Mouse (Mus musculus) forebrain, embryonic 11.5 days (tissue): ENCODE results near the gene Tmem131l. TPM values are rescaled to one million over a fixed set of nuclear protein-coding genes. Genes with fewer than 3 reads are reported as not detected.
A peak's percentile ranks its signal among the peaks of the same experiment; 100 is the strongest.

Source experiments
- ATAC-seq: fragments of 200-750 bp; cut with Nextera tagmentation; replicated peaks from 2 replicates; pipeline ENCODE4 v1.8.0; 2017; ENCODE audit warnings: moderate TSS enrichment; ENCODE audit not compliant: low FRiP score
- DNase-seq: peaks from one replicate; pipeline ENCODE4 v3.0.0-alpha.2; 2017; ENCODE audit warnings: low spot score
- H3K27ac ChIP-seq: fragments of 300-500 bp; sonication (generic); 2 replicates; pipeline ENCODE4 v1.5.1; 2014; ENCODE audit warnings: low read depth, low read length
- H3K27me3 ChIP-seq: fragments of 300-500 bp; sonication (generic); 2 replicates; pipeline ENCODE4 v1.6.1; 2014; ENCODE audit warnings: mild to moderate bottlenecking, low read length, mixed read lengths; ENCODE audit not compliant: control insufficient read depth, insufficient read depth
- H3K36me3 ChIP-seq: fragments of 300-500 bp; sonication (generic); 2 replicates; pipeline ENCODE4 v1.6.1; 2014; ENCODE audit warnings: mild to moderate bottlenecking, low read length, moderate library complexity, mixed read lengths; ENCODE audit not compliant: control insufficient read depth, insufficient read depth
- H3K4me1 ChIP-seq: fragments of 300-500 bp; sonication (generic); replicated peaks from 2 replicates; pipeline ENCODE4 v1.6.1; 2014; ENCODE audit warnings: low read length, mixed read lengths; ENCODE audit not compliant: control insufficient read depth, insufficient read depth
- H3K4me2 ChIP-seq: fragments of 300-500 bp; sonication (generic); 2 replicates; pipeline ENCODE4 v1.6.1; 2014; ENCODE audit warnings: low read depth, mild to moderate bottlenecking, low read length, moderate library complexity, mixed read lengths; ENCODE audit not compliant: severe bottlenecking
- H3K4me3 ChIP-seq: fragments of 300-500 bp; sonication (generic); 2 replicates; pipeline ENCODE4 v1.5.1; 2014; ENCODE audit warnings: low read depth, low read length
- H3K9ac ChIP-seq: fragments of 300-500 bp; sonication (generic); 2 replicates; pipeline ENCODE4 v1.6.1; 2014; ENCODE audit warnings: low read length
- H3K9me3 ChIP-seq: fragments of 300-500 bp; sonication (generic); 2 replicates; pipeline ENCODE4 v1.6.1; 2016; ENCODE audit warnings: low read length, mixed read lengths; ENCODE audit not compliant: control insufficient read depth
- WGBS: fragments of 180-500 bp; shearing (Covaris S2); extraction: QIAGEN DNeasy Blood & Tissue Kit; methylation state at CpG from one replicate; pipeline ENCODE4 v1.1.7; 2014; 5-methylcytosine and 5-hydroxymethylcytosine counted together
- polyA plus RNA-seq: library from polyadenylated mRNA; unstranded; fragments of >200 nt; fragmentation: Nextera tagmentation; extraction: Ambion mirVana; gene quantifications from 2 replicates; pipeline ENCODE4 v1.2.1, GENCODE M21; 2014

The Tmem131l gene
- polyA plus RNA-seq, 1 experiment from 2014 or later: 96.0 TPM

DNA sequence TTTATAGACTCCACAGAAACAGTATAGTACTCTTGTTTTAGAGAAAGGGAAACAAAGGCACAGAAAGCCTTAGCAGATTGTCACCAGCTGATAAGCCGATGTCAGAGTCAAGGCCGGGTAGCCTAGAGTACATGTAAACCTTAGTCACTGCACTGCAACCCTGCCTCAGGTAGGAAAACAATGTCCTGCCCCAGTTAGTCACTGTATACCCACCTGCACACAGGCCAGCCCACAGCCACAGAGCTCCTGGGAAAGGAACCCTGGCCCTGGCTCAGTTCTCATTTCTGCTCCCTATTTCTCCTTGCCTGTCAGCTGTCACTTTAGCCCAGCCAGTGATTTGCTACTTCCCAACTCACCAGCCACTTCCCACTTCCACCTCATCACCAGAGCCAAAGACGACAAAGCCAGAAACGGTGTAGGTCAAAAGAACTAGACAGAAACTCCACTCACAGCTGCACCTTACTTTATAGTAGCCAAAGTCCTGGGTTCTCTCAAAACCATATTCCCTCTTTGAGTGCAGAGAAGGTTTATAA is 24.4 kb downstream of the Tmem131l start:
- H3K4me3 ChIP-seq: no peak overlapping the region
- H3K4me1 ChIP-seq: 0 out of 2 replicates have a peak, but pooled peaks cover 3% of the 10 kb centered on the region
- H3K27me3 ChIP-seq: no peaks in the 10 kb centered on the region; the same call in 1 of the 2 replicates
- ATAC-seq: no peak
- 93% methylated on average over 4 of the region's 4 CpGs for WGBS
- H3K4me2 ChIP-seq: no peak overlapping the region
- peaks cover 8% of the 10 kb centered on the region for H3K36me3 ChIP-seq
- no peak overlapping the region for H3K27ac ChIP-seq
- DNase-seq: no peak
- no peaks in the 10 kb centered on the region for H3K9me3 ChIP-seq
- no peak overlapping the region for H3K9ac ChIP-seq

DNA sequence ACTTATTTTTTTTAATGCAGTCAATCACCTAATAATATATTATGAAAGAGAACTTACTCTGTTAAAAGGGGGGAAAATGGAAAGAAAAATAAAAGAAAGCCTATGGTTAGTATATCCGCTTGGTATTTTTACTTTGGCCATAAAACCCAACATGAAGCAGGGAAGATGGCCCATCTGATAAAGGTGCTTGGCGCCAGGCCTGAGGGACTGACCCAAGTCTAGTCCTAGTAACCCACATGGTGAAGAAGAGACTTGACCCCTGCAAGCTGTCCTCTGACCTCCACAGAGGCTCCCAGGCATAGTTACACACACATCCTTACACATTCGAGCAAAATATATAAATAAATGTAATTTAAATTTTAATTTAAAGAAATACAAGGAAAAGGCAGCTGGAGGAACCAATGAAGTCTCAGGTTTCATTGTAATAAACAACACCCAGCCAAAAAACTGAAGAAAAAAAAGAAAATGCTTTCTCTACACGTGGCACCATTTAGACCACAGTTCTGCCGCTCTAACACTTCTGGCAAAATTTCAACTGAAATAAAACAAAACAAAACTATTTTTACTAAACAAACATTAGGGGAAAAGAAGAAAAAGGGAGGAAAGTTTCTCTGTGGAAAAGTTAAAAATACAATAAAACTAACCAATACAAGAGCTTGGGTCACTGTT is 28.8 kb downstream of the Tmem131l start:
- H3K9me3 ChIP-seq: no peaks in the 10 kb centered on the region
- H3K4me1 ChIP-seq: 0 out of 2 replicates have a peak, but pooled peaks cover 2% of the 10 kb centered on the region
- DNase-seq: no peak
- H3K4me3 ChIP-seq: no peak overlapping the region
- H3K27me3 ChIP-seq: no peaks in the 10 kb centered on the region
- peaks cover 8% of the 10 kb centered on the region for H3K36me3 ChIP-seq
- no peak for ATAC-seq
- 84% methylated on average over 5 of the region's 5 CpGs for WGBS
- H3K4me2 ChIP-seq: no peak overlapping the region
- H3K27ac ChIP-seq: no peak overlapping the region
- no peak overlapping the region for H3K9ac ChIP-seq

DNA sequence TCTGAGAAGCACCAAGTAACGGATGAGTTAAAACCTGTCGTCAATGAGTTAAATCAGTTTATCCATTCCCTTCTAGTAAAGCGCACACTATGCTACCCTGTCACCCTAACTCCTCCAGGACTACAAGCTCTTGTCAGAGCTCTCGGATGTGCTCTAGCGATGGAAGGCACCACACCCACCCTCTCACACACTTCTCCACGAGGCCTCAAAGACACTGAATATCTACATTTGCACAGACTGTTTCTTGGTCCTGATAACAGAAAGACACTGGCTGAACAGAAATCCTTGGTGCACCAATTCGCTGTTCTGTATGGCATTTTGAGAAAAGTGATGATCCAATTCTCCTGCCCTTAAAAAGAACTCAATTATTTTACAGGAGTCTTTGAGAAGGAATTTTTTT is 34.0 kb downstream of the Tmem131l start:
- H3K4me1 ChIP-seq: 0 out of 2 replicates have a peak, but pooled peaks cover 2% of the 10 kb centered on the region
- H3K9me3 ChIP-seq: no peaks in the 10 kb centered on the region
- H3K36me3 ChIP-seq: no peaks in the 10 kb centered on the region
- no peak overlapping the region for H3K9ac ChIP-seq
- 92% methylated on average over 7 of the region's 7 CpGs for WGBS
- no peak for ATAC-seq
- H3K4me2 ChIP-seq: no peak overlapping the region
- DNase-seq: no peak
- no peak overlapping the region for H3K4me3 ChIP-seq
- H3K27me3 ChIP-seq: no peaks in the 10 kb centered on the region
- H3K27ac ChIP-seq: no peak overlapping the region

DNA sequence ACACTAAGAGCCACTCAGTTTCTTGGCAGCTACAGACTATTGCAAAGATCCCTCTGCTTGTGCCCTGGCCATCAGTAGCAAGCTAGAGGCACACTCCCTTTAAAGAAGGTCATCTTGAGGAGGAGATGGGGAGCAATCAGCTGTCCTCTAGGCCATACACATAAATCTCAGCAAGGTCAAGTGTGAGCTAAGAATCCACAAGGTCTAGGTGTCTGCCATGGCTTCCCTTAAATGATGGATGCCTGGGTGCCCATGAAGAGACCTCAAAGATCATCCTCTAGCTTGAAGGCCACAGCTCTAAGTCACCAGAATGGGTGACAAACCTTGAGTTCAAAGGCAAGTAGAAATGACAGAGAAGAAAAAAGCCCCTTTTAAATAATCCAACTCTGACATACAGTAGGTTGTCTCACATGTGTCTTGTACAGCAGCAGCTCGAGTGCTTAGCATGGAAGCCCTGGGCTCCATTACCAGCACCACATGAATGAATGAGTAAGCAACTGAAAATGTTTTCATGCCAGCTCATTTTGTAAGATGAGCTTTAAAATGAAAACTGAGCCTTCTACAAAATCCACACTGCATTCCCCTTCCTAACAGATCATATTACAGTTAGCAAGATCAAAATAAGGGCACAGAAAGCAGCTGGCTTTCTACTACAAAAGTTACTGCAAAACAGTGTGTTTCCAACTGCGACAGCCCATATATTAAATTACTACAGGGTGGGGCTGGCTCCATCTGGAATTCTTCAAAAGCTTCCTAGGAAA is 35.5 kb downstream of the Tmem131l start:
- H3K4me2 ChIP-seq: no peak overlapping the region
- H3K4me1 ChIP-seq: 0 out of 2 replicates have a peak, but pooled peaks cover 2% of the 10 kb centered on the region
- ATAC-seq (no peak), DNase-seq (no peak)
- H3K27me3 ChIP-seq: no peaks in the 10 kb centered on the region
- H3K27ac ChIP-seq: no peak overlapping the region
- no peak overlapping the region for H3K4me3 ChIP-seq
- H3K9ac ChIP-seq: no peak overlapping the region
- WGBS: 88% methylated on average over 2 of the region's 2 CpGs
- H3K9me3 ChIP-seq: no peaks in the 10 kb centered on the region
- no peaks in the 10 kb centered on the region for H3K36me3 ChIP-seq

DNA sequence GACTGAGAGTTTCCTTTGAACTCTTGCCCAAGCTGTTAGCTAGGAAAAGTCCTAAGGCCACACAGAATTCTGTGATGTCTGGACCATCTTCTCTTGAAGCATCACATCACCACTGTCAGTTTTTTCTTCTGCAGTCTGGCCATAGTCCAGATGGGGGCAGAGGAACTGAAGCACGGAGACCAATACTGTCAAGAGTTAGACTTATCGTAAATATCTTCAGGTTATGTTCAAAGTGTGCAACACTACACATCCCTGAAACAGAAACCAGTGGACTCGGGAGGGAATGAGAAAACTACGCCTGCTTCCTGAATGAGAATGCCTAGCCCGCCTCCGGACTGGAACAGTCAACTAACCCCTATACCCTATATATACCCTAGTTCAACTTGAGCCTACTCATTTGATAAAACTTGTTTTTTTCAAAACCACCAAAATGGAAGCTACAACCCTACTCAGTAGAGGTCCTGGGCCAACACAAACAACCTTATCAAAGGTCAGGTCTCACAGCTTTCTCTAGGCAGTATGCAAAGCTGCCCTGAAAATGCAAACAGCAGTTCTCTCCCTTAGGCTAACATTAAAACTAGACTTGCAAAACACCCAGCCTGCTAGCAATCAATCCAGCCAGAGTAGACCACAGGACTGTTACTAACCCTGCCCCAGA is 37.4 kb downstream of the Tmem131l start:
- 93% methylated on average over 6 of the region's 6 CpGs for WGBS
- Histone ChIP-seq H3K27ac (no peak overlapping the region), H3K9ac (no peak overlapping the region), H3K4me1 (peaks cover under 1% of the 10 kb centered on the region; the same call in 1 of the 2 replicates), H3K4me3 (no peak overlapping the region), H3K27me3 (no peaks in the 10 kb centered on the region), H3K9me3 (no peaks in the 10 kb centered on the region), H3K36me3 (no peaks in the 10 kb centered on the region), H3K4me2 (no peak overlapping the region)
- ATAC-seq (no peak), DNase-seq (no peak)

DNA sequence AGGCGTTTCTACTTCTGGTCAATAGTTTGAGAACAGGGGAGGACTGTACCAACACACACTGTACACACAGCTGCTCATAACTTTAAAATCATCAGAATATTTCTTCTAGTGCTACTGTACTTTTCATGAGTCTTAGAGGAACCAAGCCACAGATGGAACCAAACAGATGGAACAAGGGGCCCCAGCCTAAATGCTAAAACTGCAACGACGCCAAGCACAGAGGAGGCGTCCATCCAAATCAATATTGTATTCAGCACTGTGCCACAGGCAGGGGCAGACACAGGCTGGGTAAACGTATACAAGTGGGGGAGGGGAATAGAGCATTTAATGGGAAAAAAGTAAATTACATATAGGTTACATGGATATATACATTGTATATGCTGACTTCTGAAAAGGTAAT is 42.4 kb downstream of the Tmem131l start:
- DNase-seq: no peak
- Histone ChIP-seq H3K27ac (no peak overlapping the region), H3K36me3 (no peaks in the 10 kb centered on the region), H3K9me3 (no peaks in the 10 kb centered on the region), H3K4me3 (no peak overlapping the region), H3K27me3 (no peaks in the 10 kb centered on the region), H3K9ac (no peak overlapping the region; the same call in 1 of the 2 replicates), H3K4me1 (peaks cover 19% of the 10 kb centered on the region), H3K4me2 (no peak overlapping the region)
- WGBS: 56% methylated on average over 5 of the region's 5 CpGs
- ATAC-seq: no peak

DNA sequence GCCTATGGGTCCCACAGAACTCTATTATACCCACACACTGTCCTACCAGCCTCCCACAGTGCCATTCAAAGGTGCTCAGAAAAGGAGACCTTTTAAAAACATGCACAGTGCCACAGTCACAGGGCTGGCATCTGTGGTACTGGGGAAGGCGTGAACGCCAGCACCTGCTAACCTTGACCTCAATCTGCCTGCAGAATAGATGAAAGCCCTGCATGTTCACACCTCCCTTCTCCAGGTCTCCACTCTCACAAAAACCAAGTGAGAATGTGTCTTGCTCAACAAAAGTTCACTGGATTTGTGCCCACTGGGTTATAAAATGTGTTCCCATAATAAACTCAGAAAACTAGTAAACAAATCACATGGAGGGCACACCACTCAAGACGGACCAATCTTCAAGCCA is 42.9 kb downstream of the Tmem131l start:
- H3K9me3 ChIP-seq: no peaks in the 10 kb centered on the region
- no peak overlapping the region for H3K9ac ChIP-seq
- H3K36me3 ChIP-seq: no peaks in the 10 kb centered on the region
- peak overlapping the region; percentile 41; the same call in 1 of the 2 replicates for H3K27ac ChIP-seq
- H3K4me3 ChIP-seq: no peak overlapping the region
- H3K27me3 ChIP-seq: no peaks in the 10 kb centered on the region
- ATAC-seq: 0 out of 2 replicates have a peak, but pooled peaks have one; percentile 19
- peaks cover 19% of the 10 kb centered on the region for H3K4me1 ChIP-seq
- whole genome bisulfite sequencing: 55% methylated on average over 3 of the region's 3 CpGs
- H3K4me2 ChIP-seq: no peak overlapping the region
- no peak for DNase-seq

DNA sequence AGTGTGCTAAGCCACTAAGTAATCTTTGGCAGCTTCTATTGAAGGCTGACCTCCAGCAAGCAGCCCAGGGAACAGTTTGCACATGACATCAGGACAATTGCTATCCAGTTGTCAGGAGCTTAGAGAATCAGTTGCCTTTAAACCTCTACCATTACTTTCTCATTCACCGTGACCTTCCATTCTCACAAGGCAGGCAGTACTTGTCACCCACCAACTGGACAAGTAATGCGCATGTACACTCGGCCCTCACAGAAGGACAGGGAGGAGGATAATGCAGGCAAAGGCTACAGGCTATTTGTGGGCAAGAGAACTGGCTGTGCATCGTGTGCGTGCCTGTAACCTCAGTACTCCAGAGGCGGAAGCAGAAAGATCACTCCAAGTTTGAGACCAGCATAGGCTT is 43.9 kb downstream of the Tmem131l start:
- Histone ChIP-seq H3K36me3 (no peaks in the 10 kb centered on the region), H3K9ac (no peak overlapping the region), H3K27ac (no peak overlapping the region), H3K27me3 (no peaks in the 10 kb centered on the region), H3K4me2 (no peak overlapping the region), H3K4me1 (peaks cover 19% of the 10 kb centered on the region), H3K9me3 (no peaks in the 10 kb centered on the region), H3K4me3 (no peak overlapping the region)
- 73% methylated on average over 6 of the region's 6 CpGs for WGBS
- ATAC-seq: no peak
- no peak for DNase-seq
